Mouse (Mus musculus): ENCODE measurements around the gene Grin1.

Gene Grin1

GRCm38 (mm10) chr2:25318971-25319773 is at the start of gene Grin1:
Gene Grin1, minus strand, starts transcription at chr2:25319187.
- DNase-seq (ENCODE audit: low spot score in 2 of 2): peak; percentile 67 to 89

- peak; percentile 65 to 79 for DNase-seq (ENCODE audit: low spot score in 2 of 2)
These were observed 46.2 kb upstream of the Grin1 start, which contains the start of gene Uap1l1 for GRCm38 (mm10) chr2:25365091-25365761. Gene Uap1l1, minus strand, starts transcription at chr2:25365682.

- DNase-seq (ENCODE audit: low spot score in 2 of 2): no peak
These were observed 45.7 kb upstream of the Grin1 start for GRCm38 (mm10) chr2:25364761-25365090.

- DNase-seq (ENCODE audit: low spot score in 2 of 2): no peak
These were observed 45.3 kb upstream of the Grin1 start for GRCm38 (mm10) chr2:25364313-25364712.

- no peak for DNase-seq (ENCODE audit: low spot score in 2 of 2)
These were observed 44.6 kb upstream of the Grin1 start for GRCm38 (mm10) chr2:25363478-25364178.

GRCm38 (mm10) chr2:25359848-25360247 is 40.9 kb upstream of the Grin1 start:
- DNase-seq (ENCODE audit: low spot score in 2 of 2): no peak

- peak; percentile 79 to 87 for DNase-seq (ENCODE audit: low spot score in 2 of 2)
These were observed 37.5 kb upstream of the Grin1 start, which contains the start of gene Dpp7 for GRCm38 (mm10) chr2:25356208-25357079. Gene Dpp7, minus strand, starts transcription at chr2:25356359.

GRCm38 (mm10) chr2:25355419-25356066 is 36.6 kb upstream of the Grin1 start:
- DNase-seq (ENCODE audit: low spot score in 2 of 2): no peak

GRCm38 (mm10) chr2:25354211-25354610 is 35.2 kb upstream of the Grin1 start:
- no peak for DNase-seq (ENCODE audit: low spot score in 2 of 2)

GRCm38 (mm10) chr2:25350701-25351100 is 31.7 kb upstream of the Grin1 start:
- DNase-seq (ENCODE audit: low spot score in 2 of 2): no peak

- DNase-seq (ENCODE audit: low spot score in 2 of 2): no peak
These were observed 30.5 kb upstream of the Grin1 start for GRCm38 (mm10) chr2:25349499-25349898.

GRCm38 (mm10) chr2:25348162-25348561 is 29.2 kb upstream of the Grin1 start:
- no peak for DNase-seq (ENCODE audit: low spot score in 2 of 2)

- DNase-seq (ENCODE audit: low spot score in 2 of 2): no peak
These were observed 19.3 kb upstream of the Grin1 start for GRCm38 (mm10) chr2:25338303-25338702.

GRCm38 (mm10) chr2:25333569-25333968 is 14.6 kb upstream of the Grin1 start:
- DNase-seq (ENCODE audit: low spot score in 2 of 2): no peak

GRCm38 (mm10) chr2:25332286-25333160 is 13.5 kb upstream of the Grin1 start, which contains the start of gene Man1b1:
Gene Man1b1, plus strand, starts transcription at chr2:25332338.
- DNase-seq (ENCODE audit: low spot score in 2 of 2): peak; percentile 100

- no peak for DNase-seq (ENCODE audit: low spot score in 2 of 2)
These were observed 12.5 kb upstream of the Grin1 start for GRCm38 (mm10) chr2:25331470-25331869.

- DNase-seq (ENCODE audit: low spot score in 2 of 2): no peak
These were observed 9.5 kb upstream of the Grin1 start for GRCm38 (mm10) chr2:25328440-25328839.

GRCm38 (mm10) chr2:25326036-25326435 is 7.0 kb upstream of the Grin1 start:
- no peak for DNase-seq (ENCODE audit: low spot score in 2 of 2)

- DNase-seq (ENCODE audit: low spot score in 2 of 2): no peak
These were observed 1.1 kb upstream of the Grin1 start for GRCm38 (mm10) chr2:25320084-25320483.
